Mouse (Mus musculus) ES-Bruce4 (cell line): ENCODE measurements around the gene Tgfb1i1. TPM values are rescaled to one million over a fixed set of nuclear protein-coding genes. Genes with fewer than 3 reads are reported as not detected.

Source experiments
- H3K27ac ChIP-seq: 2 replicates; pipeline ENCODE4 v1.5.1; 2012; ENCODE audit warnings: low read length, inconsistent platforms; ENCODE audit not compliant: insufficient read depth
- H3K27me3 ChIP-seq: 2 replicates; pipeline ENCODE4 v1.6.1; 2012; ENCODE audit warnings: mild to moderate bottlenecking, low read length, inconsistent platforms; ENCODE audit not compliant: control insufficient read depth, poor library complexity, insufficient read depth, severe bottlenecking
- H3K36me3 ChIP-seq: 2 replicates; pipeline ENCODE4 v1.6.1; 2012; ENCODE audit warnings: inconsistent platforms, mild to moderate bottlenecking, low read length, moderate library complexity; ENCODE audit not compliant: control insufficient read depth, poor library complexity, insufficient read depth, severe bottlenecking
- H3K4me1 ChIP-seq: one replicate; pipeline ENCODE4 v1.8.1; 2011; ENCODE audit warnings: low read length; ENCODE audit not compliant: control insufficient read depth, insufficient read depth
- H3K4me3 ChIP-seq: 2 replicates; pipeline ENCODE4 v1.5.1; 2011; ENCODE audit warnings: low read depth, mild to moderate bottlenecking, low read length
- H3K9ac ChIP-seq: 2 replicates; pipeline ENCODE4 v1.6.1; 2012; ENCODE audit warnings: low read depth, mild to moderate bottlenecking, inconsistent platforms; ENCODE audit not compliant: poor library complexity, severe bottlenecking
- H3K9me3 ChIP-seq: replicated peaks from 2 replicates; pipeline ENCODE4 v1.6.1; 2012; ENCODE audit warnings: mild to moderate bottlenecking, low read length, inconsistent platforms; ENCODE audit not compliant: control insufficient read depth, poor library complexity, insufficient read depth, severe bottlenecking
- CTCF ChIP-seq: IDR thresholded peaks from one replicate; pipeline ENCODE4 v1.8.1; 2011; ENCODE audit warnings: low read depth, low read length
- EP300 ChIP-seq: IDR thresholded peaks from 2 replicates; pipeline ENCODE4 v1.6.1; 2011; ENCODE audit warnings: low read depth, low read length; ENCODE audit not compliant: insufficient read depth
- POLR2A ChIP-seq: IDR thresholded peaks from one replicate; pipeline ENCODE4 v1.8.1; 2011; ENCODE audit warnings: low read length; ENCODE audit not compliant: insufficient read depth
- polyA plus RNA-seq: library from polyadenylated mRNA; stranded (reverse); fragments of >200 nt; gene quantifications from 2 replicates; pipeline ENCODE4 v1.2.4, GENCODE M21; 2011; ENCODE audit warnings: low read depth; ENCODE audit not compliant: missing spikeins, insufficient read depth, insufficient read length

The Tgfb1i1 gene
- polyA plus RNA-seq, 1 experiment, result 6.0 TPM

DNA sequence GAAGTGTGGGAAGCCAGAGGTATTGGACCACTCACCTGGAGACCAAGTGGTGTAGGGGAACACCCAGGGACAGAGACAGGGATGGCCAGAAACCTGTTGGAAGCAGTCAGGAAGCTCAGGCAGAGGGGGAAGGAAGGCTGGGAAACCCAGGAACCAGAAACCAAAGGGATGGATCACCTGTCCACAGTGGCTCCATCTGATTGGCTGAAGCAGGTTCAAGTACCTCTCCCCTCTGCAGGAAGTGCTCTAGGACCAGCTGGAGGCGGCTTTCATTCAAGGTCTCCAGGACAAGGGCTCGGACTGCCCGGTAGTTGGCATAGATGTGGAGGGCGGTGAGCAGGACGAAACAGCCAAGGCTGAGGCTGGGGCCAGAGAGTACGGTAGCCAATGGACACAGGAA is 29.4 kb downstream of the Tgfb1i1 start:
- Histone ChIP-seq H3K27ac (no peak overlapping the region), H3K4me3 (no peak overlapping the region), H3K27me3 (no peaks in the 10 kb centered on the region), H3K4me1 (no peaks in the 10 kb centered on the region), H3K36me3 (peaks cover 3% of the 10 kb centered on the region; the same call in 1 of the 2 replicates), H3K9ac (no peak overlapping the region), H3K9me3 (no peaks in the 10 kb centered on the region)
- no peak for TF ChIP-seq EP300
- no peak for TF ChIP-seq POLR2A
- TF ChIP-seq CTCF, result no peak

GRCm38 (mm10) chr7:128279750-128280149 is 33.1 kb downstream of the Tgfb1i1 start:
- Histone ChIP-seq H3K4me3 (no peak overlapping the region), H3K9me3 (no peaks in the 10 kb centered on the region), H3K36me3 (peaks cover 3% of the 10 kb centered on the region; the same call in 1 of the 2 replicates), H3K27ac (no peak overlapping the region), H3K4me1 (no peaks in the 10 kb centered on the region), H3K27me3 (no peaks in the 10 kb centered on the region), H3K9ac (no peak overlapping the region)
- TF ChIP-seq POLR2A (no peak), CTCF (no peak), EP300 (no peak)

DNA sequence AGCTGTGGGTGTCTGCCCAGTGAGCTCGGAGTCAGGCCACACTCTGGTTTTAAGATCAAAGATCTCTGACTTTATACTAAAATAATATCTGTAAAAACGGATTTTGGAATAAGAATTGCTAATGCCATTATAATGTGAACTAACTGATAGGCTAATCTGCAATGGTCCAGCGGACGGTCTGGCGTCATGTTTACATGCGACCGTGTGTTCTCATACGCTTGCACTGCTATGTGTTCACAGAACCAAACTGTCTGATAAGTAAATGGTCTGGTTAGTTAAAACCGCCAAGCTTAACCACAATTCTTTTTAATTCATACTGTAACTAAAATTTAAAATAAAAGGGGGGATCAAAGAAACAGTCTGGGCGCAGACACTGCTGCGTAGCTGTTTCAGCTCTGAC is 35.2 kb downstream of the Tgfb1i1 start:
- Histone ChIP-seq H3K4me3 (no peak overlapping the region), H3K27ac (no peak overlapping the region), H3K27me3 (no peaks in the 10 kb centered on the region), H3K9ac (no peak overlapping the region), H3K9me3 (no peaks in the 10 kb centered on the region), H3K36me3 (no peaks in the 10 kb centered on the region), H3K4me1 (no peaks in the 10 kb centered on the region)
- TF ChIP-seq POLR2A (no peak), EP300 (no peak), CTCF (no peak)

DNA sequence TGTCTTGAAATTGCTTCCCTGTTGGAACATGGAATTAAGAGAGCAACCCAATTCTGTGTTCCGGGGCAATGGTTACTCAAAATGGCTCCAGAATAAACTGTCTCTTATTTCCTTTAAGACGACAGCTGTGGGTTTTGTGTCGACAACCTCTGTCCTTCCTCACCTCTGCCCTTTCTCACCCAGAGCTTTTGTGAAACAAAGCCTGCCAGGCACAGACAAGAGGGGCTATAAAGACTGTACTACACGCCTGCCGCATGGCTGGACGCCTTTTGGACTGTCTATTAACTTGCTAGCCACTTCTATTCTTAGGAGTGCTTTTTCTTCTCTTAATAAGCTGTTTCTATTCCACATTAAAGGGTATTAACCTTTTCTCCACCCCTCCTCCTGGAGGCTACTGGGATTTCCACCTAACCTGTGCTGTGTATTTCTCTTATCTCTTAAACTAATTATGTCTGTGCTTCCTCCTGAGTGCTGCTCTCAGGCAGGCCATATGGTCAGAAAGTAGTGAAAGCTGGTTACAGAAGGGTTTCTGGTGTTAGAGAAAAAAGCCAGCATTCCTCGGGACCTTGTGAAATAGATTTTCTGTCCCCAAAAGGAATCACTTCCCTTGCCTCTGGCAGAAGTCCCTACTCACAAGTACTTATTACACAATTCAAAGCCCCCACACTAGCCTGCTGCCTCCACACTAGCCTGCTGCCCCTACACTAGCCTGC is 36.1 kb downstream of the Tgfb1i1 start:
- no peak overlapping the region for H3K4me3 ChIP-seq
- H3K36me3 ChIP-seq, result no peaks in the 10 kb centered on the region
- H3K27me3 ChIP-seq, result no peaks in the 10 kb centered on the region
- H3K9me3 ChIP-seq, result no peaks in the 10 kb centered on the region
- no peak overlapping the region for H3K9ac ChIP-seq
- no peaks in the 10 kb centered on the region for H3K4me1 ChIP-seq
- no peak for TF ChIP-seq EP300
- TF ChIP-seq POLR2A, result no peak
- no peak for TF ChIP-seq CTCF
- no peak overlapping the region for H3K27ac ChIP-seq

DNA sequence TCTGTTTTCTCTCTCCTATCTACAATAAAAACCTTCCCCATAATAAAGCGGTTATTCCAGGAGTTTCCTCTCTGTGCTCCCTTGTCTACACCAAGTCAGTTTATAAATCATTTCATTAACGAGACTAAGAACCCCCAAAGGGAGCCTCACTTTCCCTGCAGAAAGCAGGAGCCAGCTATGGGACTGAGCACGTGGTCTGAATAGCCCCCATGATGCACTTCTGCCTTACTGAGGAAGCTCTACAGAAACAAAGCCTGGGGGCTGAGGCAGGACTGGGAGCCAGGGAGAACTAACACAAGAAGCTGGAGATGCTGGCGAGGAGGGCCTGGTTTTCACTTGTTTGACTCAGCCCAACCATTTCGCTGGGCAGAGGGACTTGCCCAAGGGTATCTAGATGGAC is 37.4 kb downstream of the Tgfb1i1 start:
- Histone ChIP-seq H3K9me3 (no peaks in the 10 kb centered on the region), H3K4me1 (no peaks in the 10 kb centered on the region), H3K36me3 (no peaks in the 10 kb centered on the region), H3K27me3 (no peaks in the 10 kb centered on the region), H3K27ac (no peak overlapping the region), H3K4me3 (no peak overlapping the region), H3K9ac (no peak overlapping the region)
- TF ChIP-seq CTCF (no peak), POLR2A (no peak), EP300 (no peak)

DNA sequence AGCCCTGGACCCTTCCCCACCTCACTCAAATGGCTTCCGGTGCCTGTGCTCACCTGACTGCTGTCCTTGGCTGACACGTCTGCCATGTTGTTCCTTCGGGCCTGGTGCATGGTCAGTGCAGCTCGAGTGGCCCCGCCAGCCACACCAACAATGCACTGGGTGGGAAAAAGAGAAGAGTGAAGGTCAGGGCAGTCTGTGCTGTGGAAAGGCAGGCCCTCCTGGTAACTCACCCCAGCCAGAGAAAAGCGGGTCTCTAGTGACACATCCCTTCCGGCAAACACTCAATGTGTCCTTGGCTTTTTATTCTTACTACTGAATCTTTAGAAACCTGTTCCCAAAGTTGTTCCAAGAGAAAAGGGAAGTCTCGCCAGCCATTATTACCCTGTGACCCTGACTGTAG is 38.4 kb downstream of the Tgfb1i1 start:
- TF ChIP-seq EP300 (no peak), POLR2A (no peak), CTCF (no peak)
- H3K36me3 ChIP-seq, result no peaks in the 10 kb centered on the region
- H3K9me3 ChIP-seq, result no peaks in the 10 kb centered on the region
- H3K27ac ChIP-seq, result no peak overlapping the region
- H3K4me3 ChIP-seq, result no peak overlapping the region
- no peaks in the 10 kb centered on the region for H3K27me3 ChIP-seq
- H3K9ac ChIP-seq, result no peak overlapping the region
- H3K4me1 ChIP-seq, result no peaks in the 10 kb centered on the region
